In the genomic region with DNA sequence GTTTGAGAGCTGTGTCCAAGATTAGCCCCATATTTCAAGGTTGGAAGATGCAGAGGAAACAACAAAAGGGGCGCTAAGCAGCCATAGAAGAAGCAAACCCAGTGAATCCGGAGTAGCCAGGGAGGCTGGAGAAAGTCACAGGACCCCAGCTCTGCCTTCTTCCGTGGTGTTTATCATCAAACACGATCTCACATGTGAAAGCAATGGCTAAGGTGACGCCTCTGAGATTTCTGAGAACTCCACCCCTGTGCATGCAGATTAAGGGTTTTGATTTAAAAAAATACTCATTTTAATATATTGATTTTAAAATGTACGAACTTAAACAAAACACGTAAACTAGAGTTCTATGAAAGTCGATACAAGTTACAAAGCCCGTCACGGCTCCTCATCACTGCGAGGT, we compare ENCODE assay signal across 12 mouse cellular contexts.
"Had no signal": no experiment of that assay in that cellular context is flagged by ENCODE, and none has a peak within 500 bp of the region (broad histone marks: within the 10 kb centered on the region; RNA-seq: fewer than 3 reads in every experiment).

No protein-coding gene starts in this region.

- H3K27me3 ChIP-seq: liver, embryonic 13.5 days had no signal

- H3K27ac ChIP-seq: kidney, postnatal 0 days; layer of hippocampus, adult 2 months; liver, embryonic 13.5 days had no signal

- H3K4me1 ChIP-seq: liver, embryonic 13.5 days had no signal

- H3K36me3 ChIP-seq: liver, embryonic 13.5 days had no signal

- DNase-seq: kidney, adult 2 months; layer of hippocampus, adult 9-11 months; liver, embryonic 13.5 days; lung, adult 2 months; lung, postnatal 14 days; lung, postnatal 4 days; midbrain, embryonic 14.5 days; right cerebral cortex, postnatal 25 days; thymus, adult 18-20 months; thymus, postnatal 36 days had no signal

- H3K4me2 ChIP-seq: liver, embryonic 13.5 days had no signal

- H3K9ac ChIP-seq: liver, embryonic 13.5 days had no signal

- H3K4me3 ChIP-seq: layer of hippocampus, adult 2 months; liver, embryonic 13.5 days had no signal

- H3K9me3 ChIP-seq: liver, embryonic 13.5 days had no signal
